Mouse (Mus musculus): ENCODE measurements at regions not wholly inside any gene's neighbourhood (a gene's known extent, or its start where the extent isn't known, plus 50 kb on each side); places are given as distances from the start of the nearest gene placed in this dataset.
A peak's percentile ranks its signal among the peaks of the same experiment; 100 is the strongest.

DNA sequence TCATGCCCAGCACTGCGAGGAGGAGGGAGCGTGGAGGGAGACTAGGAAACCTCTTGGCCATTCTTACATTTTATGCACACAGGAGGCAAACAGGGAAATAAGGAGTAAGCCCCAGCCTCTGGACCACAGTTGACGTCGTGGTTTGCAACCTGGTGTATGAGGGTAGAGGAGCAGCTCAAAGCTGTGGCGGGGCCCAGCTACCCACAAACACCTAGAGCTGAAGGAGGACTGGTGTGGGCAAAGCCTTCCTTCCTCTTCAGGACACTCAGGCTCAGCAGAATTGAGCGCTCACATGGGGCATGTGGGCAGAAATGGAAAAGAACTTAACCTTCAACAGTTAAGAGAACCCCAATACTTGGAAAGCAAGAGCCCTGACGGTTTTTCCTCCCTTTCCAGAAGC, 113.2 kb upstream of the Klf14 start:
- H3K79me2 ChIP-seq (ENCODE audit: control insufficient read depth, insufficient read depth): peaks cover 100% of the 10 kb centered on the region
- H3ac ChIP-seq (ENCODE audit: control insufficient read depth, insufficient read length, low read depth): no peak overlapping the region
- no peaks in the 10 kb centered on the region for H3K27me3 ChIP-seq (ENCODE audit: control insufficient read depth, insufficient read depth, insufficient read length)
- no peak overlapping the region for H3K4me3 ChIP-seq (ENCODE audit: insufficient read depth, poor library complexity, severe bottlenecking)
- H3K36me3 ChIP-seq (ENCODE audit: control insufficient read depth, insufficient read depth): peaks cover 99% of the 10 kb centered on the region
- TF ChIP-seq USF1 (IDR thresholded peaks at IDR 0.05; ENCODE audit: low read depth) (no peak), MYOG (IDR thresholded peaks at IDR 0.05; ENCODE audit: control insufficient read depth, extremely low read depth, insufficient read length) (no peak), CEBPB (IDR thresholded peaks at IDR 0.05; ENCODE audit: low read depth) (no peak), CTCF (IDR thresholded peaks at IDR 0.05; ENCODE audit: control insufficient read depth, insufficient read depth, insufficient read length) (no peak), FOSL1 (IDR thresholded peaks at IDR 0.05; ENCODE audit: insufficient read depth, low read length, poor library complexity, severe bottlenecking) (no peak), MAX (IDR thresholded peaks at IDR 0.05) (no peak), MYOD1 (IDR thresholded peaks at IDR 0.05; ENCODE audit: control insufficient read depth, insufficient read length, low read depth) (no peak)
- peaks cover 97% of the 10 kb centered on the region for H3K79me3 ChIP-seq (ENCODE audit: low read depth)

DNA sequence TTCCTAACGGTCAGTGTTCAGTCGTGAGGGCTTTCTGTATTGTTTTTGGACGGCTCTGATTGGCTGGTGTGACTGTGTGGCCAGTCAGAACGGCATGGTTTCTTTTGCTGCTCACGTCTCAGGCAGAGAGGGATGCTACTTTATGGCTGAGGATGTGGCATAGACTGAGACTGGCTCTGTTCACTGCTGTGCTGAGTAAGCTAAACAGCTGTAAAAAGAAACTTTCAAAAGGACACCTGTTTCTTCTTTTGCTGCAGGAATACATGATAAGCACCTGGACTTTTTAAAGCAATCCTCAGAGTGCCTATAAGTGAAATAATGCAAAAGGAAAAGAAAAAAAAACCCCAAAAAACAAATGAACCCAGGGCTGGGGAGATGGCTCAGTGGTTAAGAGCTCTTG, 113.7 kb upstream of the Klf14 start:
- H3K27me3 ChIP-seq (ENCODE audit: control insufficient read depth, insufficient read depth, insufficient read length): no peaks in the 10 kb centered on the region
- peaks cover 98% of the 10 kb centered on the region for H3K36me3 ChIP-seq (ENCODE audit: control insufficient read depth, insufficient read depth)
- no peak overlapping the region for H3ac ChIP-seq (ENCODE audit: control insufficient read depth, insufficient read length, low read depth)
- TF ChIP-seq MYOD1 (IDR thresholded peaks at IDR 0.05; ENCODE audit: control insufficient read depth, insufficient read length, low read depth): no peak
- no peak for TF ChIP-seq MAX (IDR thresholded peaks at IDR 0.05)
- TF ChIP-seq USF1 (IDR thresholded peaks at IDR 0.05; ENCODE audit: low read depth): no peak
- TF ChIP-seq CEBPB (IDR thresholded peaks at IDR 0.05; ENCODE audit: low read depth): no peak
- no peak for TF ChIP-seq FOSL1 (IDR thresholded peaks at IDR 0.05; ENCODE audit: insufficient read depth, low read length, poor library complexity, severe bottlenecking)
- no peak for TF ChIP-seq MYOG (IDR thresholded peaks at IDR 0.05; ENCODE audit: control insufficient read depth, extremely low read depth, insufficient read length)
- no peak for TF ChIP-seq CTCF (IDR thresholded peaks at IDR 0.05; ENCODE audit: control insufficient read depth, insufficient read depth, insufficient read length)
- H3K4me3 ChIP-seq (ENCODE audit: insufficient read depth, poor library complexity, severe bottlenecking): no peak overlapping the region
- H3K79me2 ChIP-seq (ENCODE audit: control insufficient read depth, insufficient read depth): peaks cover 100% of the 10 kb centered on the region
- peaks cover 96% of the 10 kb centered on the region for H3K79me3 ChIP-seq (ENCODE audit: low read depth)

DNA sequence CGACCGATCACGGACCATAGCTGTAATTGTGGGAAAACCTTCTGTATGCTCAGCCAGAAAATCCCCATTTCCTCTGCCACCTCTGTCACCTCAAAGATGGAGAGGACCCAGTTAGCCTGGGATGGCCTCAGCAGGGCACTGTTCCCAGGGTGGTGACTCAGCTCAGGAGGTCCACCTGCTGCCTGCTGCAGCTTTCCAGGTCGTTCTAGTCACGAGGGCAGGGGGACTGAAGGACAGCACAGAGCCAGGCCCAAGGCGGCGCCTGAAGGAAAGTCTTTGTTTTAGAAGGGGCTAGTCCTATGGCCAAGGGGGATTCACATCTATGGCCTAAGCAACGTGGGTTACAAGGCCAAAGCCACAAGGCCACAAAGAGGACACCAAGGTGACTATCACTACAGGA, 114.5 kb upstream of the Klf14 start:
- H3K36me3 ChIP-seq (ENCODE audit: control insufficient read depth, insufficient read depth): peaks cover 98% of the 10 kb centered on the region
- no peak overlapping the region for H3K4me3 ChIP-seq (ENCODE audit: insufficient read depth, poor library complexity, severe bottlenecking)
- no peaks in the 10 kb centered on the region for H3K27me3 ChIP-seq (ENCODE audit: control insufficient read depth, insufficient read depth, insufficient read length)
- peaks cover 97% of the 10 kb centered on the region for H3K79me3 ChIP-seq (ENCODE audit: low read depth)
- peaks cover 100% of the 10 kb centered on the region for H3K79me2 ChIP-seq (ENCODE audit: control insufficient read depth, insufficient read depth)
- TF ChIP-seq MYOG (IDR thresholded peaks at IDR 0.05; ENCODE audit: control insufficient read depth, extremely low read depth, insufficient read length): no peak
- peak; percentile 59 for TF ChIP-seq MYOD1 (IDR thresholded peaks at IDR 0.05; ENCODE audit: control insufficient read depth, insufficient read length, low read depth)
- H3ac ChIP-seq (ENCODE audit: control insufficient read depth, insufficient read length, low read depth): no peak overlapping the region

DNA sequence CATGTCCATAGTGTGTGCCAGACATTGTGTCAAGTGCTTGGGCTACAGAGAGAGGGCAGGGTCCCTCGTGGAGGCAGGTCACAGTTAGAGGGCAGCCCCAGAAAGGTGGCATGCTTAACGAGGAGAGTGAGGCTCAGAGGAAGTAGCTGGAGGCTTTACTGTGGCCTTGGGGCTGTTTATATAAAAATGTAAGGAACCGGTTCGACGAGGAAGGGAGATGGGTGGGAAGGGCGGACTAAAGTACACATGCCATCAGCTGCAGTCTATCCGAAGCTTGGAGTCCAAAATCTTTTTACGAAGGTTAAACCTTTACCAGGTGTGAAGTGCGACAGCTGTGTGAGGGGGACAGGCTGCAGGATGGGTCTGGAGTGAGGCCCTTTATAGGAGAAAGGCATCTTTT, 115.5 kb upstream of the Klf14 start:
- no peak for TF ChIP-seq USF1 (IDR thresholded peaks at IDR 0.05; ENCODE audit: low read depth)
- Histone ChIP-seq H3K79me2 (ENCODE audit: control insufficient read depth, insufficient read depth) (peaks cover 100% of the 10 kb centered on the region), H3K27me3 (ENCODE audit: control insufficient read depth, insufficient read depth, insufficient read length) (no peaks in the 10 kb centered on the region), H3K79me3 (ENCODE audit: low read depth) (peaks cover 97% of the 10 kb centered on the region), H3K36me3 (ENCODE audit: control insufficient read depth, insufficient read depth) (peaks cover 98% of the 10 kb centered on the region), H3K4me3 (ENCODE audit: insufficient read depth, poor library complexity, severe bottlenecking) (no peak overlapping the region), H3ac (ENCODE audit: control insufficient read depth, insufficient read length, low read depth) (no peak overlapping the region)

- peaks cover 98% of the 10 kb centered on the region for H3K36me3 ChIP-seq (ENCODE audit: control insufficient read depth, insufficient read depth)
- no peak for TF ChIP-seq MAX (IDR thresholded peaks at IDR 0.05)
- TF ChIP-seq MYOG (IDR thresholded peaks at IDR 0.05; ENCODE audit: control insufficient read depth, extremely low read depth, insufficient read length): no peak
- H3ac ChIP-seq (ENCODE audit: control insufficient read depth, insufficient read length, low read depth): no peak overlapping the region
- H3K79me3 ChIP-seq (ENCODE audit: low read depth): peaks cover 97% of the 10 kb centered on the region
- H3K27me3 ChIP-seq (ENCODE audit: control insufficient read depth, insufficient read depth, insufficient read length): no peaks in the 10 kb centered on the region
- no peak overlapping the region for H3K4me3 ChIP-seq (ENCODE audit: insufficient read depth, poor library complexity, severe bottlenecking)
- H3K79me2 ChIP-seq (ENCODE audit: control insufficient read depth, insufficient read depth): peaks cover 100% of the 10 kb centered on the region
Measured at GRCm38 (mm10) chr6:31075209-31075571, 116.3 kb upstream of the Klf14 start.

DNA sequence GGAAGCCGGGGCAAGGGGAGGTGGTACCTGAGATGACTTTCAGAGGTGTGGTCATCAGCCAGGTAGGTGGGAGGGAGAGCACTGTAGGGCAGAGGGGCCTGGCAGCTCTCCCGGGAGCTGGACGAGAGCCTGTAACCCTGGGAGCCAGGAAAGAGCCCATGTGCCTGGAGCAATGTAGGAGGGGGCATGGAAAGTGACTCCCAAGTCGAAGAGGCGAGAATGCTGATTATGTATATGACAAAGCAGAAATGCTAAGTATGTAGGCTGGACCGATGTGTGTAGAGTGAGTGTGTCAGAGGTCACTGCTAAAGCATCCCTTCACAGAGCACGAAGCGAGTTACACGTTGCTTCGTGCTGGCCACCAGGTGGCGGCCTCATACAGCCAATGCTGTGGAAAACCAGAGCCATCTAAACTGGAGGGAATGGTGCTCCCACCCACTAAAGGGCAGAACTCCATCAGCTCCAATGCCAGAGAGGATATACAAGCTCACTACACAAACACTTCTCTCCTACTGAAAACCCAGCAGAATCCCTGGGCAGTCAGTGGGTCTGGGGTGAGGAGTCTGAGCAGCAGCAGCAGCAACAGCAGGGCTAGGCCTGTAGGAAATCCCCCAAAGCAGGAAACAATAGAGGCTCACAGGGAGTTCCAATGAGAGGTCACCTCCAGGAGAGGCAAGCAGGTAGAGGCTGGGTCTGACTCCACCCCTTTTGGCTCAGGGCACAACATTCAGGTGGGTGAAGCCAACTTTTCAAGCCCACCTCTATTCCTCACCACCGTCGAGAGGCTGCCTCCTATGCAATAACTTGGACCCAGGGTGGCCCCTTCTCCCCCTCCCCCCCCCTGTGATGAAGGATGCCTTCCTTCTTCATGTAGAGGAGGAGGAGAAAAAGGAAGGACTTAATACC, 116.9 kb upstream of the Klf14 start:
- Histone ChIP-seq H3K27me3 (ENCODE audit: control insufficient read depth, insufficient read depth, insufficient read length) (no peaks in the 10 kb centered on the region), H3K79me3 (ENCODE audit: low read depth) (peaks cover 94% of the 10 kb centered on the region), H3K79me2 (ENCODE audit: control insufficient read depth, insufficient read depth) (peaks cover 100% of the 10 kb centered on the region), H3ac (ENCODE audit: control insufficient read depth, insufficient read length, low read depth) (peak overlapping the region; percentile 28), H3K4me3 (ENCODE audit: insufficient read depth, poor library complexity, severe bottlenecking) (no peak overlapping the region), H3K36me3 (ENCODE audit: control insufficient read depth, insufficient read depth) (peaks cover 98% of the 10 kb centered on the region)
- TF ChIP-seq CTCF (IDR thresholded peaks at IDR 0.05; ENCODE audit: control insufficient read depth, insufficient read depth, insufficient read length) (peak; percentile 92), CEBPB (IDR thresholded peaks at IDR 0.05; ENCODE audit: low read depth) (no peak), MYOD1 (IDR thresholded peaks at IDR 0.05; ENCODE audit: control insufficient read depth, insufficient read length, low read depth) (peak; percentile 16)

Measured in C2C12 (cell line).